Mouse (Mus musculus): ENCODE results near the gene Prkrip1. TPM values are rescaled to one million over a fixed set of nuclear protein-coding genes. Genes with fewer than 3 reads are reported as not detected.

Gene Prkrip1
- 45.3 TPM for polyA plus RNA-seq (2017; shearing (Covaris generic))

DNA sequence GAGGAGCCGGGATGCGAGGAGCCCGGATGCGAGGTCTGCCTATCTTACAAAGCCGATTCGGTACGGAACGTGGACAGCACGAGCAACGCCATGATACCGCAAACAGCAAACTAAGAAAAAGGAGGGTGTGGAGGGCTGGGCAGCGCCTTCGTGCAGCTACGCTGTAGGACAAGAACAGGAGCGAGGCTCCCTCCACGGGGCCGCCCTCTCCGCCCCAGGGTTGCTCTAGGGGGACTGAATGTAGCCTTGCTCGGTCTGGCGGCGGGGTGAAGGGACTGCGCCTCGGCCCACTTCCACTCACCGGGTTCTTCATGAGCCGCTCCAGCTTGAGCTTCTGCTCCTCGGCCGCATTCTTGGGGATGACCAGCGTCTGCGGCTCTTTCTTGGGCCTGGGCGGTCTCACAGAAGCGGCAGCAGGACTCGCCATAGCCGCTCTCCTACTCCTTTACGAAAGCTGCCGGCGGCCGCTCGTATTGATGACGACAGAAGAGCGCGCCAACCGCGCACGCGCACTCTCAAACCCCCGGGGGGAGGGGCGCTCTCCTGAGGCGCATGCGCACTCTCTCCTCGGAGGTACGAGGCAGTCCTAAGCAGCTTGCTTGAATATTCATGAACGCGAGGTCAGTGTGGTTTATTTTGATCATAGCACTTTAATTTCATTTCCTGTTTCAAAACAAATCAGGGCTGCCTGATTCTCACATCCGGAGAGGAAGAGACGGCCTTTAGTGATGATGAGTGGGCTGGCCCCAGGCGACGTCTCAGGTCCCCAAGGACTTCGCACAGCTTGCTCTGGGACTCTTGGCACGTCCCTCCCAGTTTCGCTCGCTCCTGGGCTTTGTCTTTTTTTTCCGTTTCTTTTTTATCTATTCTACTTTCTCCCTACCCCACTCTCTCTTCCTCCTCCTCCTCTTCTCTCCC is at the start of gene Prkrip1:
TSS of gene Prkrip1 (minus strand) at position 490 of the 918 bp plus-strand sequence.

GRCm38 (mm10) chr5:136246452-136246838 is 47.7 kb upstream of the Prkrip1 start, which contains the start of gene Sh2b2:
Gene Sh2b2 (minus strand): TSS chr5:136246556.

GRCm38 (mm10) chr5:136170512-136171362 is 28.0 kb downstream of the Prkrip1 start, which contains the start of gene Orai2:
Gene Orai2 (minus strand): TSS chr5:136170713.

GRCm38 (mm10) chr5:136135571-136136291 is 63.0 kb downstream of the Prkrip1 start, which contains the start of the genes Lrwd1 and Alkbh4:
Gene Lrwd1 (minus strand): TSS chr5:136136074.
Gene Alkbh4 (plus strand): TSS chr5:136136146.

Other genes with a start within 250 kb of the Prkrip1 start
- not detected for gene Ssc4d, start 224.4 kb downstream of the Prkrip1 start, polyA plus RNA-seq (2017; shearing (Covaris generic))
- gene Zp3, start 218.9 kb downstream of the Prkrip1 start, polyA plus RNA-seq (2017; shearing (Covaris generic)) = not detected
- 22.5 TPM for gene Dtx2, start 204.2 kb downstream of the Prkrip1 start, polyA plus RNA-seq (2017; shearing (Covaris generic))
- gene Upk3b, start 160.5 kb downstream of the Prkrip1 start, polyA plus RNA-seq (2017; shearing (Covaris generic)) = 0.11 TPM
- not detected for gene Upk3bl, start 144.5 kb downstream of the Prkrip1 start, polyA plus RNA-seq (2017; shearing (Covaris generic))
- gene Rasa4, start 115.0 kb downstream of the Prkrip1 start, polyA plus RNA-seq (2017; shearing (Covaris generic)) = 4.3 TPM
- gene Polr2j, start 82.3 kb downstream of the Prkrip1 start, polyA plus RNA-seq (2017; shearing (Covaris generic)) = 59.6 TPM
- 40.3 TPM for gene Lrwd1, start 62.9 kb downstream of the Prkrip1 start, polyA plus RNA-seq (2017; shearing (Covaris generic))
- gene Alkbh4, start 62.8 kb downstream of the Prkrip1 start, polyA plus RNA-seq (2017; shearing (Covaris generic)) = 55.2 TPM
- gene Orai2, start 28.2 kb downstream of the Prkrip1 start, polyA plus RNA-seq (2017; shearing (Covaris generic)) = 93.7 TPM
- gene Sh2b2, start 47.6 kb upstream of the Prkrip1 start, polyA plus RNA-seq (2017; shearing (Covaris generic)) = 0.13 TPM

Data from effector memory CD4-positive, alpha-beta T cell, adult 7 months (primary cell).